Mouse (Mus musculus) hindbrain, embryonic 13.5 days (tissue): ENCODE results near the gene Trim67. TPM values are rescaled to one million over a fixed set of nuclear protein-coding genes. Genes with fewer than 3 reads are reported as not detected.

Experiments used
- ATAC-seq: fragments of 200-750 bp; cut with Nextera tagmentation; 2 replicates; pipeline ENCODE4 v1.8.0; 2017; ENCODE audit warnings: moderate TSS enrichment; ENCODE audit not compliant: low FRiP score
- H3K27ac ChIP-seq: fragments of 300-500 bp; sonication (generic); 2 replicates; pipeline ENCODE4 v1.5.1; 2015; ENCODE audit warnings: inconsistent platforms, mild to moderate bottlenecking, moderate library complexity
- H3K27me3 ChIP-seq: fragments of 300-500 bp; sonication (generic); 2 replicates; pipeline ENCODE4 v1.6.1; 2015; ENCODE audit warnings: mild to moderate bottlenecking, inconsistent platforms
- H3K36me3 ChIP-seq: fragments of 300-500 bp; sonication (generic); 2 replicates; pipeline ENCODE4 v1.6.1; 2015; ENCODE audit warnings: mild to moderate bottlenecking, inconsistent platforms
- H3K4me1 ChIP-seq: fragments of 300-500 bp; sonication (generic); replicated peaks from 2 replicates; pipeline ENCODE4 v1.6.1; 2015; ENCODE audit warnings: inconsistent platforms
- H3K4me2 ChIP-seq: fragments of 300-500 bp; sonication (generic); 2 replicates; pipeline ENCODE4 v1.6.1; 2015; ENCODE audit warnings: inconsistent platforms, mild to moderate bottlenecking, moderate library complexity
- H3K4me3 ChIP-seq: fragments of 300-500 bp; sonication (generic); 2 replicates; pipeline ENCODE4 v1.5.1; 2015; ENCODE audit warnings: mild to moderate bottlenecking, inconsistent platforms
- H3K9ac ChIP-seq: fragments of 300-500 bp; sonication (generic); 2 replicates; pipeline ENCODE4 v1.6.1; 2015; ENCODE audit warnings: mild to moderate bottlenecking, inconsistent platforms
- H3K9me3 ChIP-seq: fragments of 300-500 bp; sonication (generic); 2 replicates; pipeline ENCODE4 v1.6.1; 2016; ENCODE audit warnings: inconsistent platforms
- WGBS: fragments of 180-500 bp; shearing (Covaris S2); methylation state at CpG from one replicate; pipeline ENCODE4 v1.1.7; 2015; 5-methylcytosine and 5-hydroxymethylcytosine counted together
- polyA plus RNA-seq: library from polyadenylated mRNA; unstranded; fragments of >200 nt; fragmentation: Nextera tagmentation; extraction: Ambion mirVana; gene quantifications from 2 replicates; pipeline ENCODE4 v1.2.1, GENCODE M21; 2015

Trim67 gene
- polyA plus RNA-seq, 1 experiment from 2014 or later, result 20.5 TPM

DNA sequence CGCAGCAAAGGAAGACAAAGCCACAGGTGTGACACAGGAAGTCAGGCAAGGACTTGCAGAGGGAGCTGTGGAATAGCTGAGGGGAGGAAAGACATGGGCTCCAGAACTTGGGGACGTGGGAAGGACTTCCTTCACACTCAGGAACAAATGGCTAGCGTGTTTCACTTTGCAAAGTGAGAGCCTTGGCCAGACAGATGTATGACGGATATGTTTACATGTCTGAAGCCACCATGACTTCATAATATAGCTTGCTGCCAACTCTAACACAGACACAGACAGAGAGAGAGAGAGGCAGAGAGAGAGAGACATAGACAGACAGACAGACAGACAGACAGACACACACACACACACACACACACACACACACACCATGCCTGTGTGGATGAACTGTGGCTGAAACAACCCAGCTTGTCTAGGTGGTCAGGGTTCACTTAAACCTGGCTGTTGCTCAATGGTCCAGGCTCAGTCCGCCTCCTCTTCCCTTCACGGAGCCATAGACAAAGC is 26.8 kb downstream of the Trim67 start:
- Histone ChIP-seq H3K27me3 (peaks cover 11% of the 10 kb centered on the region; the same call in 1 of the 2 replicates), H3K4me1 (no peaks in the 10 kb centered on the region), H3K27ac (no peak overlapping the region), H3K4me2 (no peak overlapping the region), H3K36me3 (peaks cover 94% of the 10 kb centered on the region), H3K9ac (no peak overlapping the region), H3K9me3 (no peaks in the 10 kb centered on the region), H3K4me3 (no peak overlapping the region)
- no peak for ATAC-seq
- WGBS, result 81% methylated on average over 6 of the region's 6 CpGs

DNA sequence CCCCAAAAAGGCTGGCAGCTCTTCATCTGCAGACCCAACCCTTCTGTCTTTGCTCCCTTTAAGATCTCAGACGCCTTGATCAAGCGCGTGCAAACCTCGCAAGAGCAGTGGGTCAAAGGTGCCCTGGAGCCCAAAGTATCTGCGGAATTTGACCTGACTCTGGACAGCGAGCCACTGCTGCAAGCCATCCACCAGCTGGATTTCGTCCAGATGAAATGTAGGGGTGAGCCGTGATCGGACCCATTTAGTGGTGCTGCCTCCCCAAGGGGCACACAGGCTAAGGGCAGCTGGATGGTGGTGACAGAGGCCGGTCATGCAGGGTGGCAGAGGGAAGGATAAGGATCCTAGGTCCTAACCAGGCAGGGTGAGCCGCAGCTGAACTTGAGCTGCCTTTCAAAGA is 27.2 kb downstream of the Trim67 start:
- Histone ChIP-seq H3K9me3 (no peaks in the 10 kb centered on the region), H3K36me3 (peaks cover 94% of the 10 kb centered on the region), H3K27ac (no peak overlapping the region), H3K27me3 (peaks cover 11% of the 10 kb centered on the region; the same call in 1 of the 2 replicates), H3K4me1 (no peaks in the 10 kb centered on the region), H3K4me2 (no peak overlapping the region), H3K4me3 (no peak overlapping the region), H3K9ac (no peak overlapping the region)
- ATAC-seq, result no peak
- 70% methylated on average over 11 of the region's 11 CpGs for WGBS

DNA sequence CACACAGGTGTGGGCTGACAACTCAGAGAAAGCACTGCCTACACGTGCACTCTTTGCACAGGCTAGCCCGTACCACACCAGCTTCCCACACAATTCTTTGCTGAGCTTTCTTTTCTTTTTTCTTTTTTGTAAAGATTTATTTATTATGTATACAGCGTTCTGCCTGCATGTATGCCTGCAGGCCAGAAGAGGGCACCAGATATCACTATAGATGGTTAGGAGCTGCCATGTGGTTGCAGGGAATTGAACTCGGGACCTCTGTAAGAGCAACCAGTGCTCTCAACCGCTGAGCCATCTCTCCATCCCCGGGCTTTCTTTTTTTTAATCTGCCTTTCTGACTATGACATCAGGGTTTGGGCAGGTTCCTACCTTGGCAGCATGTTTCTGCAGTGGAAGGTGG is 30.6 kb downstream of the Trim67 start:
- no peak overlapping the region for H3K4me2 ChIP-seq
- 82% methylated on average over 6 of the region's 6 CpGs for WGBS
- H3K4me1 ChIP-seq, result no peaks in the 10 kb centered on the region
- no peak overlapping the region for H3K9ac ChIP-seq
- peaks cover 86% of the 10 kb centered on the region for H3K36me3 ChIP-seq
- ATAC-seq, result no peak
- no peak overlapping the region for H3K4me3 ChIP-seq
- H3K27ac ChIP-seq, result no peak overlapping the region
- no peaks in the 10 kb centered on the region for H3K9me3 ChIP-seq
- H3K27me3 ChIP-seq, result peaks cover 14% of the 10 kb centered on the region

DNA sequence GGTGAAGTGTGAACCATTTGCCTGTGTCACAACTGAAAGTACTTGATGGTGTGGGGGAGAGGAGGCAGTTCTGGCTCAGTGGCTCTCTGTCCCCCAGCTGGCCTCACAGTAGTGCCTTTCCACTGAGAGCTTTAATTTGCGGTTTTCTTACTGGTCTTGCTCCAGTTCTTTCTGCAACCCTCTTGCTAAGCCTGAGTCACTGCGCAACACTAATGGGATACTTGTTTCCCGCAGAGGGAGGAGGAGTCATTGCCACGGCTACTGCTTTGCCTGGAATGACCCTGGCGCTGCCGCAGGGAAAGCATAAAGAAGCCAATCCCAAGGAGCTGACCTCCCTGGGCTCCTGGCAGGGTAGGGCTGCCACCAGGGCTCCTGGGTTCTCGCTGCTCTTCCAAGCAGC is 33.8 kb downstream of the Trim67 start:
- 15% methylated on average over 7 of the region's 7 CpGs for WGBS
- ATAC-seq, result no peak
- Histone ChIP-seq H3K27ac (no peak overlapping the region), H3K36me3 (peaks cover 87% of the 10 kb centered on the region), H3K9me3 (no peaks in the 10 kb centered on the region), H3K4me2 (no peak overlapping the region), H3K27me3 (peaks cover 7% of the 10 kb centered on the region; the same call in 1 of the 2 replicates), H3K4me1 (no peaks in the 10 kb centered on the region), H3K9ac (0 out of 2 replicates have a peak overlapping the region, but pooled peaks have one; percentile 29), H3K4me3 (no peak overlapping the region)

DNA sequence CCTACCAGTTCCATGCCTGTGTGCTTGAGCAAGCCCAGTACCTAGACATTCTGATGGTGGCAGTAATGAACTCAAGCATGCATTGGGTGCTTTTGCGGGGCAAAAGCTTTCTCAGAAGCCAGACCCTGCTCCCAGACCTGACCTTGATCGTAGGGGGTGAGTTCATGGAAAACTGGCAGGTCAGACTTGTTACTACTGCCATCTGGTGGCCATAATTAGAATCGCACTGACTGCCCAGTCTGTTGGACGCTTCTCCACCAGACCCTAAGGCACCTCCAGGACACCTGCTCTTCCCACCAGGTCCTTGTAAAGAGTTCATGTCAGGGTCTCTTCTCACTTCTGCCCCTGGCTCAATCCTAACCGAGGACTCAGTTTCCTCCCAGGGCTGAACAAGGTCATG is 34.5 kb downstream of the Trim67 start:
- peaks cover 87% of the 10 kb centered on the region for H3K36me3 ChIP-seq
- no peak for ATAC-seq
- 4% methylated on average over 5 of the region's 5 CpGs for WGBS
- no peaks in the 10 kb centered on the region for H3K4me1 ChIP-seq
- no peak overlapping the region for H3K4me2 ChIP-seq
- no peak overlapping the region for H3K27ac ChIP-seq
- H3K27me3 ChIP-seq, result peaks cover 7% of the 10 kb centered on the region; the same call in 1 of the 2 replicates
- H3K9me3 ChIP-seq, result no peaks in the 10 kb centered on the region
- no peak overlapping the region for H3K4me3 ChIP-seq
- H3K9ac ChIP-seq, result no peak overlapping the region

DNA sequence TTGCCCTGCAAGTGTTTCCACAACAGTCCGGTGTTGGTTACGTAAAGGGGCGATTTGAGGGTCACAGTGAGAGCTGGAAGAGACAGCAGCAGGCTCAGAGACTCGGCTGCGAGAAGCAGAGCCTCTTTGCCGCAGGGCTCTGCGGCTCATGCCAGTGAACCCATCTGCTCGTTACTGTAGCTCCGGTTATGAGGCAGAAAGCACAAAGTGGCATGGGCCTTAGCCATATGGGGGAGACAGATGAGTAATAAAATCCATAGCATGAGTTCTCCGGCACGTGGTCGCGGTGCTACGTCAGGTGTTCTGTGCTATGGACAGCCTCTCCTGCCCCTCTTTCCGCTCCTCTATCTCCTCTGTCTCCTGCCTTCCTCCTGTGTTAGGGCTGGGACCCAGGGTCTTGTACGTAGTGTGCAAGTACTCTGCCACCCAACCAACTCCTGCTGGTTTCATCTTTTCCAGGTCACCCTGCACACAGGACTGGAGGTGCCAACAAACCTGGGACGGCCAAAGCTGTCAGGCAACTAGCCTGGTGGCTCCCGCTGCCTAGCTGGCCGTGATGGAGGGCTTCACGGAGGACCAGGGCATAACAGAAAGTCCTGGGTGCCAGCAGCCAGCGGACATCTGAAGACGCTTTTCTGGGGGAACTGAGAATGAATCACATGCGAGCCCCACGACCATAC is 35.8 kb downstream of the Trim67 start:
- Histone ChIP-seq H3K9ac (no peak overlapping the region), H3K27me3 (peaks cover 7% of the 10 kb centered on the region; the same call in 1 of the 2 replicates), H3K4me2 (no peak overlapping the region), H3K4me1 (no peaks in the 10 kb centered on the region), H3K36me3 (peaks cover 74% of the 10 kb centered on the region), H3K9me3 (no peaks in the 10 kb centered on the region), H3K4me3 (no peak overlapping the region), H3K27ac (no peak overlapping the region)
- ATAC-seq, result no peak
- WGBS, result 82% methylated on average over 24 of the region's 24 CpGs

DNA sequence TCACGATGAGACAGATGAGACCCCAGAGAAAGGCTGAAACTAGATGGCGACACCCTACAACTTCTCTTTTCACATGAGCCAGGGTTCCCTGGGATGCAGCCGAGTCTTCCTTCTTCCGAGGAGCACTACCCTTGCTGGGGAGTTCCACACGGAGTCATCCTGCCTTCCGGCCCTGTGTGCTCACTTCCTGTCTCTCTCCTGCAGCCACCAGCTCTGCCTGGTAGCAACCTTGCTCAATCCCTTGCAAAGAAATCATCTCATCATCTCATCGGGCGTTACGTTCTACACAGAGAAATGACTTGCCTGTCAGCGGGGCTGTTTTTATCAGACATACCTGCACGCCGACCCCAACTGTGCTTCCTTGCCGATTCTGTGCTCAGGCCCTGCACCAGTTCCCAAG is 37.2 kb downstream of the Trim67 start:
- Histone ChIP-seq H3K9ac (no peak overlapping the region), H3K4me1 (no peaks in the 10 kb centered on the region), H3K4me2 (no peak overlapping the region), H3K4me3 (no peak overlapping the region), H3K9me3 (no peaks in the 10 kb centered on the region), H3K27me3 (peaks cover 7% of the 10 kb centered on the region; the same call in 1 of the 2 replicates), H3K27ac (no peak overlapping the region), H3K36me3 (peaks cover 60% of the 10 kb centered on the region)
- no peak for ATAC-seq
- WGBS, result 82% methylated on average over 13 of the region's 13 CpGs

DNA sequence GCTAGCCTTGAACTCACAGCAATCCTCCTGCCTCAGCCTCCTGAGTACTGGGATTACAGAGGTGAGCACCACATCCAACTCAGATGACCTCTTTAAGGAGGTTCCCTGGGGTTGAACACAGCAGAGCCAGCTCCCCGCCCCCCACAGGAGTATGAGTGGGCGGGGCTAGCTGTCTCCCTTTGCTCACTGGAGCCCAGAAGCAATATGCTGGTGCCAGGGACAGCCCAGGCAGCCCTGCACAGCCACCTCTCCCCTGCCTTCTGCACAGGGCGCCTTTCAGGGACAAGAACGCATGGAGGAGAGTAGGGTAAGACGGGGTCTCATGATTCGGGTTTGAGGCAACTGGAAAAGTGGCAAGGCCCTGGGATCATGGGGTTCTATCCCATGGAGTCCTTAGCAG is 38.6 kb downstream of the Trim67 start:
- WGBS, result 83% methylated on average over 6 of the region's 6 CpGs
- ATAC-seq, result no peak
- no peaks in the 10 kb centered on the region for H3K9me3 ChIP-seq

DNA sequence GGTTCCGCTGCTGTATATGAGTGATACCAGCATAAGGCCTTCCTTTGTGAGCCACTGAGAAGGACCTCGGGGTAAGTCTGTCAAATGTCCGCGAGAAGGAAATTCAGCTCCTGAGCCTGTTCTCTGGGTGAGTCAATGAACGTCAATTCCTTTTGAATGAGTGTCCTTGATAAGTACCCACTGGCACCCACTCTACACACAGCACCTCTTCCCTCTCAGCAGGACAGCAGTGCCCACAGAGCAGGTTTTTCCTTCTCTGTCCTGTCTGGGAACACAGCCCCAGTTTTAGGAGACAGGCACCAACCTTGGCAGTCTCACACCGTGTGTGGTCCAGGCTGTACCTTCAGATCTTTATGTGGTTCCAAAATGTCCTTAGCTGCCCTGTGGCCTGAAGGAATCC is 39.0 kb downstream of the Trim67 start:
- Histone ChIP-seq H3K36me3 (peaks cover 44% of the 10 kb centered on the region), H3K4me1 (no peaks in the 10 kb centered on the region), H3K9me3 (no peaks in the 10 kb centered on the region), H3K27ac (no peak overlapping the region), H3K4me2 (no peak overlapping the region), H3K9ac (no peak overlapping the region), H3K27me3 (peaks cover 7% of the 10 kb centered on the region; the same call in 1 of the 2 replicates), H3K4me3 (no peak overlapping the region)
- 85% methylated on average over 6 of the region's 6 CpGs for WGBS
- ATAC-seq, result no peak

More for the DNA sequence above, 38.6 kb downstream of the Trim67 start:
- Histone ChIP-seq H3K4me2 (no peak overlapping the region), H3K36me3 (peaks cover 48% of the 10 kb centered on the region), H3K27me3 (peaks cover 7% of the 10 kb centered on the region; the same call in 1 of the 2 replicates), H3K9ac (no peak overlapping the region), H3K4me1 (no peaks in the 10 kb centered on the region), H3K27ac (no peak overlapping the region), H3K4me3 (no peak overlapping the region)

DNA sequence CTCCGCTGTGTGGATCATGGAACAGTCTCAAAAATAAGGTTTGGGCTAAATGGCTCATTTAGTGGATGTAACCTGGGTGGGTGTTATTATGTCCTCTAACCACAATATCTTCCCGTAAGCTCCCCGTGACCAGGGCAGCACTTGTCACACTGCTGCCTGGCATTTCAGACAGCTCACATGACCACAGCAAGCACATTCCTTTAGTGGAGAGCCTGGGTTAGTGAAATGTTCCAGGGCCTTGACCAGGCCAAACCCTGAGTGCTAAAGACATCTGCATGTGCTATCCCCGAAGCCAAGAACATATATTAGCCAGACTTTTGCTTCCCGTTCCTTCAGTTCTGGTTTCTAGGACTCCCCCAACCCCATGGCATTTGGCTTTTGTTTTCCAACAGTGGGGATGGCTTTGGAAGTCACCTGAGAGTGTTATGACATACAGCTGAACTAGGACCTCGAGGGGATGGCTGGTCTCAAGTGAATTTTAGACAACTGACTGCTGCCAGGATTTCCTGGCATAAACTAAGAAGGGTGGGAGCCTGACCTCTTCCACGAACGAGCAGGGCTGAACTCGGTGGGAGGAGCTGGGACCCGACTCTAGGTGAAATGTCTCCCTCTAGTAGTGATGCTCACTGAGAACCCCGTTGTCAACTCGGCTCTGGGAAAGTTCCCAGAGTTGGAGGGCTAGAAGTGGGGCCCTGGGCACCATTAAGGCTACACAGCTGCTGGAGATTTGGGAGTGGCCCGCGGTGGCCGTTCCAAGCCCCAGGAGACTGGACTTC is 40.7 kb downstream of the Trim67 start:
- H3K36me3 ChIP-seq, result peaks cover 47% of the 10 kb centered on the region
- H3K4me2 ChIP-seq, result no peak overlapping the region
- 0 out of 2 replicates have a peak, but pooled peaks cover 3% of the 10 kb centered on the region for H3K27me3 ChIP-seq
- 51% methylated on average over 15 of the region's 15 CpGs for WGBS
- no peaks in the 10 kb centered on the region for H3K4me1 ChIP-seq
- H3K27ac ChIP-seq, result no peak overlapping the region
- no peak overlapping the region for H3K9ac ChIP-seq
- no peaks in the 10 kb centered on the region for H3K9me3 ChIP-seq
- no peak overlapping the region for H3K4me3 ChIP-seq
- ATAC-seq, result no peak

DNA sequence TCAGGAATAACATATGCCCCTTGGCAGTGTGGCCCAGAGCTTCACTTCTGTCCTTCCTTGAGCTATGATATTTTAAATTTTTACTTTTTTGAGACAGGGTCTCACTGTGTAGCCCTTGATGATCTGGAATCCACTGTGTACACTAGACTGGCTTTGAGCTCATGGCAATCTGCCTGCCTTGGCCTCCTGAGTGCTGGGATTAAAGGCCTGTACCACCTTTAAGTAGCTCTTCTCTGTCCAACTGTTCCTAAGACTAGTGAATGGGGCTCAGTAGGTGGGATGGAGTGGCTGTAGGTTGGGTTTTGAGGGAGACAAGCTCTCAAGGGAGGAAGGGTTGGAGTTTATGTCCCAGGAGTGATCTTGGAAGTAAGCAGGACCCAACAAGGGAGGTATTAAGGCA is 43.0 kb downstream of the Trim67 start:
- no peak overlapping the region for H3K4me3 ChIP-seq

DNA sequence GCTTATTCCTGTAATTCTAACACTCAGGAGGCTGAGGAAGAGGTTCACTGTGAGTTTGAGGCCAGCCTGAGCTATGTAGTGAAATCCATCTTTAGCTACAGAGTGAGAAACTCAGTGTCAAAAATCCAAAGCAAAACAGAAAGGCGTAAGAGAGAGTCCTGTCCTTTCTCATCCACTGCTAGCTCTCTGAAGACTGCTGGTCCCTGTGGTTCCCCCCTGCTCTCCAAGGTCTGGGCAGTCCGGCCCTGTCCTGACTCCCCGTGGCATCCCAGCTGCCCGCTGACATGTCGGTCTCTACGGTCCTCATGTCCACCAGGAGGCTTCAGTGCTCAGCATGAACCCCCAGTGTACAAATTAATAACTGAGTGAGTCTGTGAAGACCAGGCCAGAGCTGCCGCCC is 43.4 kb downstream of the Trim67 start:
- H3K4me1 ChIP-seq, result no peaks in the 10 kb centered on the region
- no peak for ATAC-seq
- H3K9me3 ChIP-seq, result no peaks in the 10 kb centered on the region
- no peaks in the 10 kb centered on the region for H3K27me3 ChIP-seq
- no peak overlapping the region for H3K4me3 ChIP-seq
- no peak overlapping the region for H3K4me2 ChIP-seq
- WGBS, result 82% methylated on average over 7 of the region's 7 CpGs
- H3K9ac ChIP-seq, result no peak overlapping the region
- H3K27ac ChIP-seq, result no peak overlapping the region
- peaks cover 51% of the 10 kb centered on the region for H3K36me3 ChIP-seq

More for the DNA sequence above, 43.0 kb downstream of the Trim67 start:
- H3K4me2 ChIP-seq, result no peak overlapping the region
- H3K36me3 ChIP-seq, result peaks cover 47% of the 10 kb centered on the region
- ATAC-seq, result no peak
- H3K27me3 ChIP-seq, result no peaks in the 10 kb centered on the region
- no peaks in the 10 kb centered on the region for H3K4me1 ChIP-seq
- no peaks in the 10 kb centered on the region for H3K9me3 ChIP-seq
- no peak overlapping the region for H3K27ac ChIP-seq
- no peak overlapping the region for H3K9ac ChIP-seq
